Mouse (Mus musculus) thymus, postnatal 4 days (tissue): ENCODE measurements around the gene Pomgnt2.
A peak's percentile ranks its signal among the peaks of the same experiment; 100 is the strongest.

ENCODE experiments used
- DNase-seq: peaks from one replicate; pipeline ENCODE4 v3.0.0; 2021

Gene Pomgnt2

DNA sequence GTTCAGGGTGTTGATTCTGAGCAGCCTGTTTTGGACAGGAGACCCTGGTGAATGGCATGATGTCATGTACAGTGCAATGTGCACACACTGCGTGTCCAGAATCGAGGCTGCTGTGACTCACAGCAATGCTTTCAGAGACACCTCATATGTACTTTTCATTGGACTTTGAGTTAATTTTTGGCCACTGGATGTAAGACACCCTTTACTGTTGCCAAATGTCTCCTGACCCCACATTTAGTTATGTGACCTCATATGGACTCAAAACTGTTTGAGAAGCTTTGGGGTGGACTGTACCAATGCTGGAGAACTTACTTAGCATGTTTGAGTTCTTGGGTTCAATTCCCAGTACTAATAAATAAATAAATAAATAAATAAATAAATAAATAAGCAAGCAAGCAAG, 13.8 kb upstream of the Pomgnt2 start:
- DNase-seq, result no peak

DNA sequence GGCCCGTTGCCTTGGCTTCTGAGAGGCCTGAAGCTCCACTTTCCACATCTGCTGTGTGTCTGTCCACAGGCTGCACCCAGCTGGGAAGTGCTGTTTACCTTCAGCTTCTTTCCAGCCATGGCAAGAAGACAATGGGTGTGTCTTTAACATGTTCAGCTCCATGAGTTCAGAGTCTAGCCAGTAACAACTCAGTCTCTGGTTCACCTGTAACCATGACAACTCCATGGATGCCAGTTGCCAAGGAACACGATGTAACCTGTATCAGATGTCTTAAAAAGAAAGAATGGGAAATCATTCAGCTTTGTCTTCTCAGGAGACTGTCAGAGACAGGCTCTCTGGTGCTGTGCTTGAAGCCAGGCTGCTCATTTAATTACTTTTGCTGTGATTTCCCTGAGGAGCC, 12.0 kb upstream of the Pomgnt2 start:
- no peak for DNase-seq

DNA sequence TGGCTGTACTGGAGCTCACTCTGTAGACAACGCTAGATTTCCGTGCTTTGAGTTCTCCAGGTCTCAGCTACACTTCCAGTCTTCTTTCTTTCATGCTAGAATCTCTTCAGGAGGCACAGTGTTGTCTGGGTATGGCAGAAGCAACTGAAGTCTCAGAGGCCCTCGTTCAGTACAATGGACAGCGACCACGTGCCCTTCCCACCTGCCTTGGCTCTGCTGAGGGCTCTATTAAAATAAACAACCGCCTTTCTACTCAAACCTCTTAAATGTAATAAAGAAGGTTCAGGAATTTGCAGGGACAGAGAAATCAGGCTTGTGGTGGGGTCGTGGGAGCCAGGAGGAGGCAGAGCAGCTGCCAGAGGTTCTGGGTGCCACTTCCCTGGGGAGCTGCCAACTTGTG, 9.7 kb upstream of the Pomgnt2 start:
- DNase-seq, result peak; percentile 82

DNA sequence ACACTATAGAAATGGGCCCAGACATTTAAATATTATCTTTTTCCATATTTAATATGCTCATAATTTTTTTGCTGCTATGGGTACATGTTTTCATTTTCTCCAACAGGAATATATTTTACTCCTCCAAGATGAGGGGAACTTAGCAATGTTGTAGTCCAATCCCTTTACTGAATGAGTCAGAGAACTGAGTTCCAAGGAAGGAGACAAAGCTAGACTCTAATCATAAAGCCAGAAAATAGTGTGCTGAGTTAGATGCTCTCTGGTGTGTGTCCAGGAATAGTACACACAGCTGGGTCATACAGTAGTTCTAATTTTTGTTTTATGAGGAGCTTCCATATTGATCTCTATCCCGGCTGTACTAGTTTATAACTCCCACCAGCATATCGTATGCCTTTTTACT, 9.3 kb upstream of the Pomgnt2 start:
- no peak for DNase-seq

DNA sequence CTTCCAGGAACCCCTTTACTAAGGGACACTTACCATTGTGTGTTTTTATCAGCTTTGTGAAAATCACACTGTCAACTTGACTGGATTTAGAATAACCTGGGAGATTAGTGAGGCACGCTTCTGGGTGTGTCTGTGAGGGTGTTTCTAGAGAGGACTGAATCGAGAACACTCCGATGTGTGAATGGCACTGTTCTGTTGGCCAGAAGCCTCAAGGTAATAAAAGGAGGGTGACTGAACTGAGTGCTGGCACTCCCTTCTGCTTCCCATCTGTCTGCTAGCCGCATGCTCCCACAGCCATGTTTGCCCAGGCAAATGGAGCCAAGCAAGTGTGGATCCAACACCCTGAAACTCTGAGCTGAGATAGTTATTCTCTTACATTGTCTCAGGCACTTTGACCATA, 1.1 kb upstream of the Pomgnt2 start:
- no peak for DNase-seq

DNA sequence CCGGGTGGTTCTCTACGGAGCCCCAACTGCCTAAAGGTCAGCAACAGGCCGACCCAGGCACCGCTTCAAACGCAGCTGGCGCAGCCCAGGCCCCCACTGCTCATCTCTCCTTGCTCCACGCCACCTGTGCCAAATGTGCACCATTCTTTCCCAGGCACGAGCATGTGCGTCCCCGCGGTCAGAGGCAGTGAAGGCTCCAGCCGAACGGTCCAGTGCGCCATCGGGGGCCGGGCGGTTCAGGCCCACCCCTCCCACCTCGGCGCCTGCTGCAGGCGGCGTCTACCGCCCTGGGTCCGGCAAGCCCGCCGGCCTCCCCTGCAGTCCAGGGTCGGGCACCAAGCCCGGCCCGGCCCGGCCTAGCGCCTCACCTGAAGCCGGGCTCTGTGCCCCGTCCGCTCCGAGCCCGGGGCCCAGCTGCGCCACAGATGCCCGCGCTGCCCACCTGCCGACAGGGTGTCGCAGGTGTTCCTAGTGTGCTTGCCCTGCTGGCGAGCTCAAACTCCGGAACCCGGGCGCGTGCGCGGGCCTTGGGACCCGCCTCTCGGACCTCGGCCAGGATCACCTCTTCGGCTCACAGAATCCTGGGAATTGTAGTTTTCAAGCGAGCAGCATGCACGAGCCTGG, 1.3 kb downstream of the Pomgnt2 start:
- peak; percentile 63 for DNase-seq

DNA sequence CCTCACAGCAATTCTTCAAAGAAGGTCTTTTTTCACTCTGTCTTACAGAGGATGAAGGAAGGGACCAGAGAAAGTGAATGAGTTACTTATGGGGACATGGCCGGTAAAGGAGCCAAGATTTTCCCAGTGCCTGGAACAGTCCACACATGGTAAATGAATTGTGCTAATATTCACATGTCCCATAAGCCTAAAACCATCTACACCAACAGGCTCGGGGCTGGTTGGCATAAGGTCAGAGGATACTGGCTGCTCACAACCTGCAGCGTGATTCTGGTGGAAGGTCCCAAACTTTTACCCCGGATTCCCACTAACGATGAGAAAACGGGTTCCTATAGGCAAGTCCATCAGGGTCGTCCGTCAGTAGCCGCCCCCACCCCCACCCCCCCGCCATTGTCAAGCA, 1.8 kb downstream of the Pomgnt2 start:
- no peak for DNase-seq

DNA sequence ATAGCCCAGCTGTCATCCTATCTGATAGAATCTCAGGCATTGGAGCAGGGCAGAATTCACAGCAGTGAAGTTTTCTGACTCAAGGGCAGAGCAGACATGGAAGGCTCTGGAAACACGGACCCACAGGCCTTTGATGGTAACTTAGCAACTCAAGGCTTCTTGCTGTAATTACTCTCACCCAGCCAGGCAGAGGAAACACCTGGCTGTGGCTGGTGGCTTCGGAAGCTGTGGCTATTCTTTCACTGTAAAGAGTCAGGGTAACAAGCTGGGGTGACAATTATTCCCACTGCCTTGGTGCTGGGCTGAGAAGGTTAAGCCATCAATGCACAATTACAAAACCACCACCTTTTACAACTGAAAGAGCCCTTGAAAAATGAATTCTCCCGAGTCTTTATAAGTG, 3.9 kb downstream of the Pomgnt2 start:
- DNase-seq, result peak; percentile 69

DNA sequence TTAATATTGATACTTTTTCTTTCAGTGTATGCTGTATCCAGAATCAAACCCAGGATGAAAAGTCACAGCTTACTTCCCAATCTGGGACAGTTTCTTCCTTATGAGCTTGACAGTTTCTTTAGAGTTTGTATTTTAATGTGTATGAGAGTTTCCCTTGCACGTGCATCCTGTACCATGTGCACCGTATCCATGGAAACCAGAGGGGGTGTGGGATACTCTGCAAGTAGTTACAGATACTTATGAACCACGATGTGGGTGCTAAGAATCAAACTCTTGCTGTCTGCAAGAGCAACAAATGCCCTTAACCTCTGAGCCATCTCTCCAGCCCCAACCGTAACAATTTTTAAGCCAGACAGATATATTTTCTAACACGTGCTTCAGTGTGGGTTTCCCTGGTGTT, 5.9 kb downstream of the Pomgnt2 start:
- DNase-seq, result peak; percentile 44

DNA sequence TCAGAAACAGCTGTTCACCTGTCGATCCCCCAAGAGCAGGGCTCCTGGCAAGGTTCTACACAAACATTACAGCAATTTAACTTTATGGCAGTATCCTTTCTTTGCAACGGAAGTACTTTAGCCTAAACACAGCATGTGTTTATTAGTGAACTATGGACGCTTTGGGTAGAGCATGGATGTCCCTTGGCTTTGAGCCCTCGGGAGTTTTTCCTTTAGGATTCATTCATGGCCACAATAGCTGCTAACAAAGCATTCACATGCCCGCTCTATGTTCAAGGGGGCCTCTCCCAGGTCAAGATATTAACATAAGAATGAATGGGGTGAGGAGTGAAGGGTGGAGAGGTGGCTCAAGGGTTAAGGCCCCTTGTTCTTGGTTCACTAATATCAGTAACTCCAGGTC, 7.4 kb downstream of the Pomgnt2 start:
- DNase-seq, result no peak

DNA sequence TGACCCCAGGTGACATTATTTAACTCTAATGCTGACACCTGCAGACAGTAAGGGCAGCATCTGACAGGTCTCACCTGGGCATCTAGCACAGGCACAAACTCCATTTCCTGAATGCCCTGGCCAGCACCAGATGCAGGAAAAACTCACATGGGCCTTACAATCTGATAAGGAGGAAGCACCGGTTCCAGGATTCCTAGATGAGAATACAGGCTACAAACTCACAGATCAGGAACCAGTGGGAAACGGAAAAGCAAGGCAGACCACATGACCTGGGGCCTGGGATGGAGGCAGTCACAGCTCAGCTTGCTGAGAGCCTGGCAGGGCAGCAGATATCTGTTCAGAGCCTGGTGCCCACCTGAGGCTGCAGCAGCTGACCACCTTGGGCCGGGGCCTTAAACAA, 8.0 kb downstream of the Pomgnt2 start:
- no peak for DNase-seq

DNA sequence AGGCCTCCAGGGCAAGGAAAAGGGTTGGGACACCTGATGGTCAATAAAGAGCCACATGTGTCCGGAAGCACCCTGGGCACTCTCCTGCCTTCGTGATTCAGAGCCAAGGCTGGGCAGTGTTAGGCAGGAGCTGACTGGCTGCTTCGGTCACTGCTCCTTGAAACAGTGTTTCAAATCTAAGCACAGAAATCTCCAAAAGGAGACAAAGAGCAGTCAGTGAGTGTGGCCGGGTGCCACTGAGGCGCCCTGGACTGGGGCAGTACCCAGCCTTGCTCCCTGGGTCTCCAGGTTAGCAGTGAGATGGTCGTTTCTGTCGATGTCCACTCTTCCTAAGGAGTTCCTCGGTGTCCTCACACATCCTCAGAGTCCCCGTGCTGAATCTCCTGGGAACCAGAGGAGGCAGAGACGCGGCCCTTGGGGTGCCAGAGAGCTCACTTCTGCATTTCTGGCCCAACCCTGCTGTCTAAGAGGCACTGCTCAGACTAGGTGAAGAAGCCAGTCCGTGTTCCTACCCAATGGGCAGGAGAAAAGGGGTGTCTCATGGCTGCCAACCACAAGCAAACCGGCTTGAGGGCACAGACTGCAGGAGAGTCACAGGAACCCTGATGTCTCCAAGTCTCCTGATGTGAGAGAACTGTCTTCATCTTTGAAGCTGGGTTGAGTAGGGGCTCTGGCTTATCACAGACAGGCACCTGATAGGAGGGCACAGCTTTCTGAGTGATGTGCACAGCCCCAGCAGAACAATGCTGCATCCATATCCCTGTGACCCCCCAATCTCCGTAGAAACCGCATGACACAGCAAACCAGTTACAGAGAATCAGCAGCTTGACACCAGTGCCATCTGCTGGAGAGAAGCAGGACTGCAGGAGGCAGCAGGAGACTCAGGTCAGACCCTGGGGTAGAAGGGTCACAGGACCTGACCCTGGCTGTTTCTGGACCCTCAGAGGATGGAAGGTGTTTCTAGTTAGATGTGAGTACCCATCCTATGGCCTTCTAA, 12.1 kb downstream of the Pomgnt2 start:
- DNase-seq, result peak; percentile 87

DNA sequence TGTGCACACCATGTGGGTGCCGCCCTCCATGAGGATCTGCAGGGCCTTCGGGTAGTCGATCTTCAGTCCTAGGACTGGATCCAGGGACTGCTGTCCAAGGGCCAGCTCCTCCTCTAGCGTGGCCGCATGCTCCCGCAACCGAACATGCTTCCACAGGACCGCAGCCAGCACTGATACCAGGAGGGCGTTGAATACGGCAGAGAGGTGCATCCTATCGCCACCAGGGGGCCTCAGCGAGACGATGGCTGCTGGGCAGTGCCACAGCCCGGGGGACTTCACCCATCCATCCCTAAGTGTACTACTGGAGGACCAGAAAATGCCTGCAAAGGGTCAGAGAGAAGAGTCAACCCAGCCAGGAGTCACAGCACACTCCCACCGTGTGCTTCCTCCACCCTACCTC, 13.4 kb downstream of the Pomgnt2 start:
- peak; percentile 89 for DNase-seq

DNA sequence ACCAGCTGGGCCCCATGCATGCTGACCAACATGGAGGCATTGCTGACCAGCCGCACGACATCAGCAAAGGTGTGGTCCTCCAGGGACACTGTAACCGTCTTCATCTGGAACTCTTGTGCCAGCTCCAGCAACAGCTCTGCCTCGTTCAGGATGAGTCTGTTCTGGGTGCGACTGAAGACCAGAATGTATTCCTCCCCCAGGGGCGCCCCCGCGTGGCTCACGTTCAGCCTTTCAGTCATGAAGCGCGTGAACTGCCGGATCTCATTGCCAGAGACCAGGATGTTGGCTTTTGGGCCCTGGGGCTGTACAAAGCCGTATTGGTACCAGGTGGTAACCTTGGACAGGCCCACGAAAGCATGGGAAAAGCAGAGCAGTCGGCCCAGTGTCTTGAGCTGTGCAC, 14.2 kb downstream of the Pomgnt2 start:
- DNase-seq, result no peak

DNA sequence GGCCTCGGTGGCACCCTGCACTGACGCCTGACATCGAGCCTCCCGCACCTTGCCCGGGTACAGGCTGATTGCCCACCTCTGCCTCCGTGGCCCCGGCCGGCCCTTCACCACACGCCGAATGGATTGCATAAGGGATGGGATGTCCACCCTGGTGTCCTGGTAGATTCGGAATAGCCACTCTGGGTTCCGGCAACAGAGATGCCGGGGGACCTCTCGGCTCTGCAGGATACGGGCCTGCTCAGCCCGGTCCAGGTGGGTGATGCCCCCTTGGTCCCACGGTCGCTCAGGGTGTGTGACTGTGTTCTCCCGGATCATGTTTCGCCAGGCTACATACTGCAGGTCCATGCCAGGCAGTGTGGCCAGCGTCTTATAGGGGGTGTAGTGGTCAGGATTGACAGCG, 14.7 kb downstream of the Pomgnt2 start:
- DNase-seq, result no peak

DNA sequence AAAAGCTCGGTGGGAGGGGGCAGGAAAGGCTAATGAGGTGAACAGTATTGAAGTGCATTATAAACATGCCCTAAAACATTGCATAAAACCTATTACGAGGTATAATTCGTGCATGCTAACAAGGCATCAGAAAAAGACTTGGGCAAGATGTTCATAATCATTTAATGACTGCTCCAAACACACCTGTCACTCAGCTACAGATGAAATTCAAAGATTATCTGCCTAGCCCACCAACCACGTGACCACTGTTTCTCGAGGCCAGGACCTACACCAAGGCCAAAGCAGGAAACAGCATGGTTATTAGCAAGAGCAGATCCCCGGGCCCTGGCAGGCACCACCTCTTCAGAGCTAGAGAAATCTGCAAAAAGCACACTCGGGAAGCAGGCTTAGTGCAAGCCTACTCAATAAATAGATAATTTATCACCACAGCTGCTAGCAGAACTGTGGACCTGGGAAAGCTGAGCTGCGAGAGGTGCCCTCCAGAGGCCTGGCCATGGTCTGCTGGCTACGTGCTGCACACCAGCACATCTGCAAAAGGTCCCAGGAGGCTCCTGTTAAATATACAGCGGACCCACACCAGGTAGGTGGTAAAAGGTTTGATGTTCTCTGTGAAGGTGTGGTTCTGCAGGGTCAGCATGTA, 15.3 kb downstream of the Pomgnt2 start:
- no peak for DNase-seq

DNA sequence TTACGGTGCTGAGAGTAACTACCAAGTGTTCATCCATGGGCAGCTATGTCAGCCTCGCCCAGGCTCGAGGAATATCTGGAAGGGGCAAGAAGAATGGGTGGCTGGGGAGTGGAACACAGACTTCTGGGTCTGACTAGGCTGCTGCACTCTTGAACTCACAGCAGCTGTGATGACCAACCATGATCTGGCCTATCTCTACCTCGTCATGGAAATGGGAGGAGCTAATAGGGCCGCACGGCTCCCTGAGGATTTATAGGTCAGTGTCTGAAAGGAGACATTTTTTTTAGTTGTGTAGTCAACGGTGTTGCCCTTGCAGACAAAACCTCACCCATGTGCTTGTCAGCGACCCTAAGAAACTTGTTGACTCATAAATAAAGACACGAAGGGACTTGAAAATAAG, 15.9 kb downstream of the Pomgnt2 start:
- no peak for DNase-seq

DNA sequence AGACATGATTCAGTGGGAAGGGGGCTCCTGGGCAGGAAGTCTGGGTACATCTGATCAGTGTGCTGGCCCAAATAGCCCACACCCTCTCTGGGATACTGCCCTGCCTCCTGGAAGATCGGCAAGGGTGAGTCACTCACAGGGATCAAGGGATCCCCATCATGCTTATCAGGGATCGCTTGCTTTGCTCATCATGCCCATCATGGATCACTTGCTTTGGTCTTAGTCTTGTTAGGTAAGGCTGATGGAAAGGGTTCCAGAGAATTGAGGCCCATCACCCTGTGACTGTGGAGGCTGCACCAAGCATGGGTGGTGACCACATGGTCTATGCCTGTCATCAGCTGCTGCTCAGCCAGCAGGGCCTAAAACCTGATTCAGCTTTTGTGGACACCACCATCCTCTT, 21.6 kb downstream of the Pomgnt2 start:
- DNase-seq, result no peak

DNA sequence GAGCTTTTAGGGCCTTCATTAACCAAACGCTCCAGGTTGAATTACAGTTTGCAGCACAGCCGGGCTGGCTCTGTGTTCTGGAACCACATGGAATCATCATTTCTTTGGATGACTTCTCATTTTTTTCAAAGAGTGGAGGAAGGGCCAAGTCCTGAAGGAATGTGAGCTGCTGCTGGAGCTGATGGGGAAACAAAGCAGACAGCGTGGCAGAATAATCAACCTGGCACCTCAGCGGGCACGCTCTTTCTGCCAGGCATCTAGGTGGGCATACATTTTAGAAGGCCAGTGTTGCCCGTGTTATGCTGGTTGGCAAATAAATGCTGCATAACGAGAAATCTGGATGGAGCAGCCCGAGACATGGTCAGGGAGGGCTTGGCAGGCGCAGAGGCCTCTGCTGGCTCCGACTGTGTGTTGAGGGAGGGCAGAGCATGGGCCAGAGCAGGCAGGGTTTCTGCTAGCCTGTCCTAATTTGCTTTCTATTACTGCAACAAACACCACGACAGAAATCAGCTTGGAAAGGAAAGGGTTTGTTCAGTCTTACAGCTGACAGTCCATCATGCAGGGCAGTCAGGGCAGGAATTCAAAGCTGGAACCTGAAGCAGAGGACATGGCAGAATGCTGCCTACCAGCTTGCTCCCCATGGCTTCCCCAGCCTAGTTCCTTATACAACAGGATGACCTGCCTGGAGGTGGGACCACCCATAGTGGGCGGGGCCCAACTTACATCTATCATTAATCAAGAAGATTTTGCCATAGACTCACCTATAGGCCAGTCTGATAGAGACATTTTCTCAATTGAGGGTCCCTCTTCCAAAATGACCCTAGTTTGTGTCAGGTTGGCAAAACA, 22.5 kb downstream of the Pomgnt2 start:
- no peak for DNase-seq

DNA sequence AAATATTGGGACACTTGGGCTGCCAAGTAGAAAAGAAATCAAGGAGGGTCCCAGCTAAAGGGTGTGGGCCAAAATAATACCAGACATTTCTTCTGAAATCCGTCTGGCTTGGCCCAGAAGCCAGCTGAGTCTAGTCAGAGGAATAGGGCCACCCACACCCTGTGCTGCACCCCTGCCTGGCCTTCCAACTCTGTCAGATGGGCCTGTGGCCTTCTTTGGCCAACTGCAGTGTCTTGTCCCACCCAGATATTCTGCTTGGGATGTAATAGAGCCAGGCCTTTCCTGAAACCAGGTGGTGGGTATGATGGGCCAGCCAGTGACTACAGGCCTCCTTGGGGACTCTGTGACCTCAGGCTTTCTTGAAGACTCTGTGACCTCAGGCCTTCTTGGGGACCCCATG, 23.7 kb downstream of the Pomgnt2 start:
- no peak for DNase-seq

DNA sequence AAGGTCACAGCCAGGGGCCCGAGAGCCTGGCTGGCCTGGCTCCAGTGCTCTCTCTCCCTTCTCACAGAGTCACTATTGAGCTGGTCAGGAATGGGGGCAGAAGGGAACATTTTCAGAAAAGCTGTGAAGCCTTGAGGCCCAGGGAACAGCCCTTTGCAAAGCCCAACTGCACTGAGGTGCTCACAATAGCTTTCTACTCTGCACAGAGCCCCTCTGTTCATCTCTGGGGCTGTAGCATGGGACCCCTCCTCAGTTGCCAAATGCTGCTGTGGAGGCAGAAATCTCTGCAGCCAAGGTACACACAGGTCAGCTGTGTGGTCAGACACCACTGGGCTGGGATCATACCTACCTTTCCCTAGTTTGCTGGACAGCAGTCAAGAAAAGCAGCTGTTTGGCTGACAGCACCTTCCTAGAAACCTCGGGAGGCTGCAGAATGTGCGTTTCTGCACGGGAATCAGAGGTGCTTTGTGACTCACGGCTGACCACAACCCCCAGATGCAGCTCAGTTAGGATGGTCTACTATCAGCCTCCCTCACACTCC, 27.0 kb downstream of the Pomgnt2 start:
- no peak for DNase-seq

DNA sequence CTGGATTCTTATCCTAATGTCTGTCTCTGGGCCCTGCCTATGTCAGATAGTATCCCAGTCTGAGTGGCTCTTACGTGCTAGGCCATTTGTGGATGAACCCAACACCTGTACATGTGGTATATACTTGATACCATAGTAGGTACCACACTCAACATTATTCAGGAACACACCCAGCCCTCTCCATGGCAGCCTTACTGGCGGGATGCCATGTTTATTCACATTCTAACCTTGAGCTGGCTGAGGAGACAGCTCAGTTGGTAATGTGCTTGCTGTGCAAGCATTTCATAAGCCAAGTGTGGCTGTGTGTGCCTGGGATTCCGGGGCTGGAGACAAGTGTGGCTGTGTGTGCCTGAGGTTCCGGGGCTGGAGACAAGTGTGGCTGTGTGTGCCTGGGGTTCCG, 28.7 kb downstream of the Pomgnt2 start:
- DNase-seq, result no peak

DNA sequence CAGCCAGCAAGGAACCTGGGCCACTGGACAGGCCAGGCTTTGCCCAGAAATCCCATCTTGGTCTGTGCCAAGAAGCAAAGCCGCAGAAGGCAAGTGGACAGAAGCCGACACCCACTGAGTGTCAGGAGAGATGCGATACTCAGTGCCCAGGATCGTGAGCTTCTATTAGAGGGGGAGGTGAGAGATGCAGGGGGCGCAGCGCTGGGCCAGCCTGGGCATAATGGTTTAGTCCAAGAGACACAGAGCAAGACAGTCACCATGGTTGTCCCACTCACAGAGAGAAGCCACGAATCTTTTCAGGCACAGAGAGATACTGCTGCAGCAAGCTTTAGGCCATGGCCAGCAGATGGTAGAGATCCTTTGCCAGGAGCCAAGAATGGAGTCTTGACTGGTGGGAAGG, 32.0 kb downstream of the Pomgnt2 start:
- DNase-seq, result no peak
